Mouse (Mus musculus): ENCODE results near the gene Camsap3. TPM values are rescaled to one million over a fixed set of nuclear protein-coding genes. Genes with fewer than 3 reads are reported as not detected.

The Camsap3 gene
- total and polyA plus RNA-seq, 3 experiments = 0.36 to 0.51 TPM; not detected in 1

- DNase-seq (ENCODE audit: extremely low read depth) = no peak
- H3K9me3 ChIP-seq (replicated peaks; ENCODE audit: low read length) = no peaks in the 10 kb centered on the region
- H3K4me2 ChIP-seq (ENCODE audit: insufficient read depth, low read depth, poor library complexity, severe bottlenecking) = no peak overlapping the region
- H3K9ac ChIP-seq (ENCODE audit: insufficient read depth, low read depth) = no peak overlapping the region
- H3K4me1 ChIP-seq (ENCODE audit: control insufficient read depth in 1 of 2, insufficient read depth in 2 of 2) = peaks cover 0 to 9% of the 10 kb centered on the region in 2 experiments; a peak in 1 of 4 replicates
- no peak for TF ChIP-seq PAX5 (IDR thresholded peaks at IDR 0.05; ENCODE audit: low read length)
- no peak for TF ChIP-seq ELF1 (IDR thresholded peaks at IDR 0.05; ENCODE audit: low read depth, low read length)
- TF ChIP-seq MAX (IDR thresholded peaks at IDR 0.05; ENCODE audit: low read length) = no peak
- TF ChIP-seq UBTF (IDR thresholded peaks at IDR 0.05; ENCODE audit: low read depth, low read length) = no peak
- no peaks in the 10 kb centered on the region for H3K79me2 ChIP-seq (replicated peaks; ENCODE audit: control insufficient read depth, extremely low read depth, insufficient read depth, poor library complexity, severe bottlenecking)
- dilution Hi-C loops (cut with MboI; ENCODE audit: extremely low pct_ligation_motif_present, extremely low pct_unique_long_range_greater_than_20kb, low sequenced_read_pairs) (no loop called here), in situ Hi-C loops (cut with MboI; ENCODE audit: low pct_ligation_motif_present, low pct_unique_long_range_greater_than_20kb, low sequenced_read_pairs) (no loop called here)
- H3K36me3 ChIP-seq (replicated peaks in 1 of 2; ENCODE audit: control insufficient read depth in 1 of 2, insufficient read depth in 1 of 2, low read length in 1 of 2) = peaks cover 79 to 94% of the 10 kb centered on the region in 2 experiments
- no peaks in the 10 kb centered on the region for H3K27me3 ChIP-seq (replicated peaks)
- H3K4me3 ChIP-seq (replicated peaks in 1 of 3; ENCODE audit: low read depth in 2 of 3, low read length in 2 of 3, poor library complexity in 1 of 3) = no peak overlapping the region
- no peak overlapping the region for H3K27ac ChIP-seq (ENCODE audit: insufficient read depth, low read depth)
These were observed 47.9 kb upstream of the Camsap3 start for GRCm38 (mm10) chr8:3539146-3539545.

- in situ Hi-C loops (cut with MboI; ENCODE audit: low pct_ligation_motif_present, low pct_unique_long_range_greater_than_20kb, low sequenced_read_pairs) = no loop called here
- no peak for TF ChIP-seq USF2 (conservative IDR thresholded peaks at IDR 0.05; ENCODE audit: low read depth, low read length)
- no peak for TF ChIP-seq IRF4 (IDR thresholded peaks at IDR 0.05; ENCODE audit: low read depth, low read length)
- no peak for TF ChIP-seq TBP (conservative IDR thresholded peaks at IDR 0.05; ENCODE audit: low read depth, low read length)
- TF ChIP-seq SIN3A (IDR thresholded peaks at IDR 0.05; ENCODE audit: low read length) = no peak
- no peak for TF ChIP-seq RCOR1 (conservative IDR thresholded peaks at IDR 0.05; ENCODE audit: low read depth, low read length)
- no peak for TF ChIP-seq ZMIZ1 (IDR thresholded peaks at IDR 0.05; ENCODE audit: low read depth, low read length)
- TF ChIP-seq NRF1 (IDR thresholded peaks at IDR 0.05; ENCODE audit: low read depth, low read length) = no peak
- TF ChIP-seq E2F4 (IDR thresholded peaks at IDR 0.05; ENCODE audit: insufficient replicate concordance, low read depth, low read length) = no peak
- no peak for TF ChIP-seq NELFE (IDR thresholded peaks at IDR 0.05; ENCODE audit: low read depth, low read length)
- TF ChIP-seq HCFC1 (IDR thresholded peaks at IDR 0.05; ENCODE audit: low read depth, low read length) = no peak
- TF ChIP-seq KAT2A (IDR thresholded peaks at IDR 0.05; ENCODE audit: insufficient replicate concordance, low read length) = no peak
- TF ChIP-seq ELF1 (IDR thresholded peaks at IDR 0.05; ENCODE audit: low read depth, low read length) = no peak
- TF ChIP-seq MAFK (IDR thresholded peaks at IDR 0.05; ENCODE audit: insufficient replicate concordance, low read length) = no peak
- TF ChIP-seq CHD2 (IDR thresholded peaks at IDR 0.05; ENCODE audit: low read length) = no peak
- no peak for TF ChIP-seq ETS1 (conservative IDR thresholded peaks at IDR 0.05; ENCODE audit: low read depth, low read length)
- Histone ChIP-seq H3K4me3 (replicated peaks in 1 of 3; ENCODE audit: low read depth in 2 of 3, low read length in 2 of 3, poor library complexity in 1 of 3) (no peak overlapping the region), H3K4me1 (ENCODE audit: control insufficient read depth in 1 of 2, insufficient read depth in 2 of 2) (peaks cover 0 to 9% of the 10 kb centered on the region in 2 experiments; a peak in 1 of 4 replicates), H3K27me3 (replicated peaks) (no peaks in the 10 kb centered on the region), H3K9ac (ENCODE audit: insufficient read depth, low read depth) (no peak overlapping the region), H3K79me2 (replicated peaks; ENCODE audit: control insufficient read depth, extremely low read depth, insufficient read depth, poor library complexity, severe bottlenecking) (no peaks in the 10 kb centered on the region), H3K27ac (ENCODE audit: insufficient read depth, low read depth) (no peak overlapping the region), H3K9me3 (replicated peaks; ENCODE audit: low read length) (no peaks in the 10 kb centered on the region), H3K4me2 (ENCODE audit: insufficient read depth, low read depth, poor library complexity, severe bottlenecking) (no peak overlapping the region), H3K36me3 (replicated peaks in 1 of 2; ENCODE audit: control insufficient read depth in 1 of 2, insufficient read depth in 1 of 2, low read length in 1 of 2) (peaks cover 82 to 97% of the 10 kb centered on the region in 2 experiments)
- DNase-seq (ENCODE audit: extremely low read depth) = no peak
- dilution Hi-C loops (cut with MboI; ENCODE audit: extremely low pct_ligation_motif_present, extremely low pct_unique_long_range_greater_than_20kb, low sequenced_read_pairs) = no loop called here
These were observed 47.0 kb upstream of the Camsap3 start for GRCm38 (mm10) chr8:3540076-3540475.
